Mouse (Mus musculus): ENCODE results near the gene Egflam.

GRCm38 (mm10) chr15:7249216-7249615 is 149.0 kb downstream of the Egflam start:
- TF ChIP-seq CTCF (conservative IDR thresholded peaks at IDR 0.05 in 1 of 2, IDR thresholded peaks at IDR 0.05 in 1 of 2; ENCODE audit: low read depth in 2 of 2, low read length in 2 of 2): no peak
- no peak for TF ChIP-seq IRF4 (IDR thresholded peaks at IDR 0.05; ENCODE audit: low read depth, low read length)
- TF ChIP-seq USF1 (IDR thresholded peaks at IDR 0.05; ENCODE audit: low read depth, low read length): no peak
- TF ChIP-seq POLR2A (IDR thresholded peaks at IDR 0.05; ENCODE audit: low read depth, low read length): no peak
- TF ChIP-seq JUND (conservative IDR thresholded peaks at IDR 0.05; ENCODE audit: low read depth, low read length): no peak
- no peak for TF ChIP-seq BHLHE40 (IDR thresholded peaks at IDR 0.05; ENCODE audit: low read depth, low read length)
- no peak for TF ChIP-seq MAX (IDR thresholded peaks at IDR 0.05; ENCODE audit: low read length)
- TF ChIP-seq MYC (IDR thresholded peaks at IDR 0.05; ENCODE audit: low read depth, low read length): no peak
- TF ChIP-seq HCFC1 (IDR thresholded peaks at IDR 0.05; ENCODE audit: low read depth, low read length): no peak
- no peak for TF ChIP-seq ZC3H11A (IDR thresholded peaks at IDR 0.05; ENCODE audit: low read depth, low read length)
- no peak for TF ChIP-seq CHD2 (IDR thresholded peaks at IDR 0.05; ENCODE audit: low read length)
- TF ChIP-seq UBTF (IDR thresholded peaks at IDR 0.05; ENCODE audit: low read depth, low read length): no peak
- TF ChIP-seq MXI1 (IDR thresholded peaks at IDR 0.05; ENCODE audit: low read depth, low read length): no peak
- TF ChIP-seq CHD1 (IDR thresholded peaks at IDR 0.05; ENCODE audit: low read depth, low read length): no peak
